Mouse (Mus musculus): ENCODE measurements around the gene Mob1b. TPM values are rescaled to one million over a fixed set of nuclear protein-coding genes. Genes with fewer than 3 reads are reported as not detected.
A peak's percentile ranks its signal among the peaks of the same experiment; 100 is the strongest.

The Mob1b gene
- 10 to 100 TPM; 30.4 to 30.7 TPM for total RNA-seq (2021)
- long read RNA-seq, experiment 1, transcript Mob1b-201 (6 exons, 2,705 nt): major isoform, 20 of 26 reads
- long read RNA-seq, experiment 1, partial matches to known transcripts: 2 of 26 reads
- long read RNA-seq, experiment 1, other reads (novel, unspliced or antisense): 4 of 26 reads
- long read RNA-seq, experiment 2, transcript Mob1b-201 (6 exons, 2,705 nt): major isoform, 13 of 22 reads
- long read RNA-seq, experiment 2, partial matches to known transcripts: 3 of 22 reads
- long read RNA-seq, experiment 2, other reads (novel, unspliced or antisense): 6 of 22 reads

- peak within 1 kb of the TSS; percentile 99 for H3K4me3 ChIP-seq
- no peak for TF ChIP-seq CTCF (IDR thresholded peaks at IDR 0.05)
- intact Hi-C loops (cut with DNase I): loop anchor here (1.0 to 5.0 kb wide), 3 partner anchors 44 to 163 kb away; partner anchors contain the start of genes Dck and Grsf1
- peak within 1 kb of the TSS; percentile 92 for H3K27ac ChIP-seq
- peak; percentile 96 to 98 for DNase-seq (ENCODE audit: extremely low spot score in 1 of 2, low spot score in 2 of 2)
Observed at GRCm38 (mm10) chr5:88720116-88721002, at the start of gene Mob1b. Gene Mob1b (plus strand): TSS chr5:88720855.

GRCm38 (mm10) chr5:88674703-88675442 lies 45.8 kb upstream of the Mob1b start:
- TF ChIP-seq CTCF (IDR thresholded peaks at IDR 0.05): no peak
- Histone ChIP-seq H3K27ac (peak overlapping the region; percentile 87), H3K4me3 (peak overlapping the region; percentile 86)
- peak in 1 of 2 experiments; percentile 36 for DNase-seq (ENCODE audit: extremely low spot score in 1 of 2, low spot score in 2 of 2)
- intact Hi-C loops (cut with DNase I): loop anchor here (5.0 kb wide), 1 partner anchor 123 kb away; the partner anchor contains the start of gene Utp3

DNA sequence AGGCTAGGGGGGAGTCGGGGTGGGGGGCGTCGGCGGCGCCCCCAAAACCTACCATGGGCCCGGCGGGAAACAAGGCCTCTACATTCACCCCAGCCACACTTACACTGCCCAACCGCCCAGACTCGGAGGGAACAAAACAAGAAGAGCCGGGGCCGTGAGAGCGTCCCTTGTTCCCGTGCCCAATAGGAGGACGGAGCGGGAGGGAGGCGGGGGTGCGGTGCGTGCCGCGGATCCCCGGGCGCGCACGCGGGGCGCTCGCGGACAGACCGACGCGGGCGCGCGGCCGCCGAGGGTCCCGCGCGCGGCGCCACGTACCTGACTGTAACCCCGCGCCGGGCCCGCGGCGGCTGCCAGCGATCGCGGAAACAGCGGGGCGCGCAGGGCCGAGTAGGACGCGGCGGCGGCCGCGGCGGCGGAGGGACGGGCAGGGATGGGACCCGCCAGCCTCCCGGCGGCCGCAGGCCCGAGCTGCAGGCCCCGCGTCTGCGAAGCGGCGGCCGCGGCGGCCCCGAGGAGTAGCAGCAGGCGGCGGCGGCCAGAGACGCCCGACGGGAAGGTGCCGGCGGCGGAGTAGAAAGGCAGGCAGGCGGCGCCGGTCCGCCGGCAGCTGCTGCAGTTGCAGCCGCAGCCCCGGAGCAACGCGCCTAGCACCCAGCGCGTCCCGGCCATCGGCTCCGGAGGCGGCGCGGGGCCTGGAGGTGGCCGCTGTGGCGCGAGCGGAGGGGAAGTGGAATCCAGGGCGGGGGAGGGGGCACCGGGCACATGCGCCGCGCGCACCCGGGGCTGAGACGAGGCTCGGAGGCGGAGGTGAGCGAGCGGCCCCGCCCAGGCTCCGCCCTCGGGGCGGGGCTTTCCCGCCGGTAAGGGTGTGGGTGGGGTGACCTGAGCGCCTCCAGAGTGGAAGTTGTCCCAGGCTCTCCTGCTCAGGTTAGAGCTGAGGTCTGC lies 44.9 kb upstream of the Mob1b start, which contains the start of gene Grsf1:
Grsf1 (minus strand) TSS at position 729 of the 945 bp plus-strand sequence.
- intact Hi-C loops (cut with DNase I): loop anchor here (1.0 to 5.0 kb wide), 3 partner anchors 45 to 123 kb away; partner anchors contain the start of genes Dck, Mob1b and Utp3
- DNase-seq (ENCODE audit: extremely low spot score in 1 of 2, low spot score in 2 of 2): peak; percentile 88 to 91
- Histone ChIP-seq H3K27ac (peak within 1 kb of the TSS; percentile 91), H3K4me3 (peak within 1 kb of the TSS; percentile 86)
- no peak for TF ChIP-seq CTCF (IDR thresholded peaks at IDR 0.05)

- DNase-seq (ENCODE audit: extremely low spot score in 1 of 2, low spot score in 2 of 2): no peak
- intact Hi-C loops (cut with DNase I): loop anchor here (5.0 kb wide), 1 partner anchor 127 kb away; the partner anchor contains the start of gene Utp3
- no peak overlapping the region for H3K4me3 ChIP-seq
- no peak overlapping the region for H3K27ac ChIP-seq
- TF ChIP-seq CTCF (IDR thresholded peaks at IDR 0.05): no peak
Observed at GRCm38 (mm10) chr5:88678929-88679328, 41.7 kb upstream of the Mob1b start.

DNA sequence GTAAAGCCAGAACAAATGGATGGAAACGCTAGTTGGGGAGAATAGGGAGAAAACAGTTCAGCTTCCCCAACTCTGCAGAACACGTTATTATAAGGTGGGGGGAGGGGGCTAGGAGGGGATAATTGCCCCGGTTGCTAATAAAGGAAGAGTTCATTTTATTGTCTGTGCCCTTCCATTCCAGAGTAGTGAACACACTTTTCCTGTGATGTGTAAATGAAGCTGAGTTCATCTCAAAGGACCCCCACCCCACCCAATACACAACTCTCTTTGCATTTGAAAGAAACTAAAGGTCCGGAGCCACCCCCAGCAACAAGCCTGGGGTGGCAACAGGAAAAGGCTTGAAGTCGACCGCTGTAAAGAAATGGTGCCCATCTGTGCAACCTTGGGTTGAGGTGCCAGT lies 41.3 kb upstream of the Mob1b start:
- no peak overlapping the region for H3K4me3 ChIP-seq
- no peak overlapping the region for H3K27ac ChIP-seq
- intact Hi-C loops (cut with DNase I): loop anchor here (5.0 kb wide), 1 partner anchor 127 kb away; the partner anchor contains the start of gene Utp3
- no peak for TF ChIP-seq CTCF (IDR thresholded peaks at IDR 0.05)
- DNase-seq (ENCODE audit: extremely low spot score in 1 of 2, low spot score in 2 of 2): no peak

- Histone ChIP-seq H3K4me3 (no peak overlapping the region), H3K27ac (no peak overlapping the region)
- no peak for TF ChIP-seq CTCF (IDR thresholded peaks at IDR 0.05)
- intact Hi-C loops (cut with DNase I): no loop called here
- no peak for DNase-seq (ENCODE audit: extremely low spot score in 1 of 2, low spot score in 2 of 2)
Observed at GRCm38 (mm10) chr5:88680567-88680966, 40.1 kb upstream of the Mob1b start.

DNA sequence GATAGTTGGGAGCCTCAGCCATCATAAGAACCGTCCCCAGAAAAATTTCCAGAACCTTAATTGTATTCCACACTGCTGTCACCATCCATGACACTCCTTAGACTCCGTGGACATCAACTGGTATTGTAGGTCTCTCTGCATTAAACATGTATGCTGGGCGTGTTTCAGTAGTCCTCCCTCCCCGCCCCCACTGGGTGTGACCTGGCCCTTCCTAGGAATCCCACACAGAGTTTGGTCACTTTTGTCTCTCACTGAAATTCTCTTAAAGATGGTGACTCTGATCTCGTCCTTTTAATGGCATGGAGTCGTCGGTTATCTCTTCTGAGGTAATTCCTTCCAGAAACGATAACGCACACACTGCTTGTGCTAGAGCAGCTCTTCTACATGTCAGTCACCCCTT lies 36.9 kb upstream of the Mob1b start:
- no peak overlapping the region for H3K27ac ChIP-seq
- intact Hi-C loops (cut with DNase I): no loop called here
- TF ChIP-seq CTCF (IDR thresholded peaks at IDR 0.05): no peak
- H3K4me3 ChIP-seq: no peak overlapping the region
- no peak for DNase-seq (ENCODE audit: extremely low spot score in 1 of 2, low spot score in 2 of 2)

DNA sequence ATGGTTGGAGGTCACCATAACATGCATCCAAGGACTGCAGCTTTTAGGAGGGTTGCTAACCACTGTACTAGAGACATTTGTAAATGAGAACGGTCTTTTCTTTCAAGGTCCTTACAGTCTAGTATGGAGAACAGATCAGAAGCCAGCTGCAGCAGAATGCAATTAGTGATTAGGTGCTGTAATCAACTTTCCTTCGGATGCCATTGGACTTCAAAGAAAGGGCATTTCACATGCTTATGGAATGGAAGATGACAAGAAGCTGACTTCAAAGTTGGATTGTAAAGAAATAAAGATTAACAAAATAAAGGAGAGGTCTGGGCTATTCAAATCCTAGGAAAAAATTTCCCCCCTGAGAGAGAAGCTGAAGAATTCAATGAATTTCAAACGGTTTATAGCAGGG lies 36.4 kb upstream of the Mob1b start:
- no peak for DNase-seq (ENCODE audit: extremely low spot score in 1 of 2, low spot score in 2 of 2)
- intact Hi-C loops (cut with DNase I): no loop called here
- TF ChIP-seq CTCF (IDR thresholded peaks at IDR 0.05): no peak

DNA sequence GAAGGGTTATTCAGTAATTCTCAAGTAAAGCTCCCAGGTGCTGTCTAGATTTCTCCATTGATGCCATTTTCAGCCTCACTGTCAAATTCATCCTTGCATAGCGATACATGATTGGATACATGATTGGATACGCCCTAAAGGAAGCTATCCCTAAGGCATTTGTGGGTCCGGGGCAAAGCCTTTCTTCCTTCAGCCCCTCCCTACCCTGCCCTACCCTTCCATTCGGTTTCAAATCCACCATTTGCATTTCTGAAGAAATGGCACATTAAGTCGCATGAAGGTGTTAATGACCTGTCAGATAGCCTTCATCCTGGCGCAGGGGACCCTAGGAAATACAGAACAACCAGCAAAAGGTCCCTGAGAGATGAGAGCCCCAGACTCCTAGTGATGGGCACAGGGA lies 35.3 kb upstream of the Mob1b start:
- TF ChIP-seq CTCF (IDR thresholded peaks at IDR 0.05): no peak
- no peak for DNase-seq (ENCODE audit: extremely low spot score in 1 of 2, low spot score in 2 of 2)
- Histone ChIP-seq H3K4me3 (no peak overlapping the region), H3K27ac (no peak overlapping the region)
- intact Hi-C loops (cut with DNase I): loop anchor here (5.0 kb wide), 1 partner anchor 697 kb away; no protein-coding TSS in a partner anchor

More for the DNA sequence above, 36.4 kb upstream of the Mob1b start:
- Histone ChIP-seq H3K27ac (no peak overlapping the region), H3K4me3 (no peak overlapping the region)

DNA sequence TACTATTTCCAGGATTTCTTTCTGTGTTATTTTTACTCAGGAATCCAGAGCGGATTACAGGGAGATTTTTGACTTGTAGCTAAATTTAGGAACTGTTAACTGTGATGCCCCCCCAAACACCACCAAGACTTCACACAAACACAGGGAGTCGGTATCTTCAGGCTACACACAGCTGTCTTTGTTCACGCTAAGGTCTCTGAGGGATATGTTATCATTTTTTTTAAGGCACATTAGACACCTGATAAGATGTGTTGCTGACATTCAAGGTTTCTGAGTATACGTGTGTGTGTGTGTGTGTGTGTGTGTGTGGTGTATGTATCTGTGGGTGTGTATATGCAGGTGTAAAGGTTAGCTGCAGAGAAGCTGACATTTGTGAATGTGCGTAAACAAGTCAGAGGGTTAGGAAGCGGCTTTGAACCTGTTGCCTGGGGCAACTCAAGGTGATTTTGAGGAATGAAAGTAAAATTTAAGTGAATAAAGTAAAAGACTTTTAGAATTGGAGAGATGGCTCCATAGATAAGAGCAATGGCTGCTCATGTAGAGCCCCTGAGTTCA lies 34.8 kb upstream of the Mob1b start:
- no peak overlapping the region for H3K4me3 ChIP-seq
- TF ChIP-seq CTCF (IDR thresholded peaks at IDR 0.05): no peak
- DNase-seq (ENCODE audit: extremely low spot score in 1 of 2, low spot score in 2 of 2): no peak
- intact Hi-C loops (cut with DNase I): loop anchor here (5.0 kb wide), 1 partner anchor 696 kb away; no protein-coding TSS in a partner anchor
- no peak overlapping the region for H3K27ac ChIP-seq

All from left cerebral cortex, adult 2 months (tissue).